Mouse (Mus musculus) spleen, adult 2 months (tissue): Measurements from ENCODE around the gene Exoc2.

ENCODE experiments used
- CTCF ChIP-seq: fragments of 200-500 bp; IDR thresholded peaks from 2 replicates; pipeline ENCODE4 v1.5.1; 2011; ENCODE audit warnings: mild to moderate bottlenecking, inconsistent platforms; ENCODE audit not compliant: insufficient read depth, insufficient read length, insufficient replicate concordance; ENCODE audit errors: extremely low read depth
- POLR2A ChIP-seq: fragments of 200-500 bp; IDR thresholded peaks from 2 replicates; pipeline ENCODE4 v1.6.1; 2011; ENCODE audit warnings: low read depth, low read length, inconsistent platforms

- TF ChIP-seq CTCF (no peak), POLR2A (no peak)
Observed at GRCm38 (mm10) chr13:30814256-30814655, 159.6 kb downstream of the Exoc2 start.
